Mouse (Mus musculus): ENCODE measurements around the gene Wdr66.
"Not testable (repeated sequence)": the region's sequence is repeated elsewhere in the genome, so short reads cannot be mapped to it uniquely, and the experiment has no call there.

- TF ChIP-seq CTCF (IDR thresholded peaks at IDR 0.05; ENCODE audit: low read depth, low read length): peak; percentile 23
- not testable (repeated sequence) for TF ChIP-seq POLR2A (IDR thresholded peaks at IDR 0.05; ENCODE audit: insufficient read depth, low read length)
Measured at GRCm38 (mm10) chr5:123223861-123224260, 28.0 kb upstream of the Wdr66 start.
